ENCODE assay signal across 8 mouse cellular contexts in the genomic region with DNA sequence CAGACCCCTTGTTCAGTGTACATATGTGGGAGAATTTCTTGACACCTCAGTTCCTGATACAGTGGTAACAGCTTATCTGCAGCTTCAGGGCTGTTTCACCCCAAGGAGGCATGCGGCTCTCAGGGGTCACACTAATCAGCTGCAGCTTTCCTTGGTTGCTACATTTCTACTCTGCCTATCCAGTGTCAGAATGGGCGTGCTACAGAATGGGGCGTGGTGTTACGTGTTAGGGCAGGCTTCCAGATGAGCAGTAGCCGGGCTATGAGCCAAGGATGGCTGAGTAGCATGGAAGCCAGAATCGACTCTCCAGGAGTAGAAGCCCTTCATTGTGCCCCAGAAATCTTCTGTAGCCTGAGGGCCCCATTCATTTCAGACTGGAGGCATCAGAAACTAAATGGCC. TPM values are rescaled to one million over a fixed set of nuclear protein-coding genes. Genes with fewer than 3 reads are reported as not detected.
DNase-seq lines count a peak whose midpoint lies in the region; ATAC-seq and TF ChIP-seq lines count a peak whose summit lies in the region.

No protein-coding gene starts in this region.

- no peaks in the 10 kb centered on the region for H3K9me3 ChIP-seq in neural tube, embryonic 13.5 days
- H3K9me3 ChIP-seq in forebrain, postnatal 0 days (ENCODE audit: low read length): no peaks in the 10 kb centered on the region

- no peak overlapping the region for H3K9ac ChIP-seq in neural tube, embryonic 13.5 days
- no peak overlapping the region for H3K9ac ChIP-seq in forebrain, postnatal 0 days

- H3K4me2 ChIP-seq in neural tube, embryonic 13.5 days: no peak overlapping the region
- no peak overlapping the region for H3K4me2 ChIP-seq in forebrain, postnatal 0 days (ENCODE audit: low read depth)

- no peak overlapping the region for H3K27ac ChIP-seq in neural tube, embryonic 13.5 days (replicated peaks)
- H3K27ac ChIP-seq in forebrain, postnatal 0 days (ENCODE audit: low read depth, low read length): no peak overlapping the region

- no peaks in the 10 kb centered on the region for H3K27me3 ChIP-seq in neural tube, embryonic 13.5 days
- H3K27me3 ChIP-seq in forebrain, postnatal 0 days (ENCODE audit: insufficient read depth, low read length): no peaks in the 10 kb centered on the region

- peak; percentile 16 for DNase-seq in gastrocnemius, adult 18-20 months (ENCODE audit: low spot score)
- no peak for DNase-seq in gastrocnemius, adult 8-10 months (ENCODE audit: low spot score in 2 of 2)
- no peak for DNase-seq in neural tube, embryonic 10.5 days (ENCODE audit: extremely low spot score, low spot score)
- DNase-seq in forebrain, postnatal 0 days: peak; percentile 60
- peak; percentile 10 for DNase-seq in lung, postnatal 25 days (ENCODE audit: low spot score)
- DNase-seq in thymus, postnatal 25 days: no peak
- DNase-seq in testis, postnatal 10 days (ENCODE audit: low spot score): no peak

- ATAC-seq in neural tube, embryonic 13.5 days (ENCODE audit: low read depth): peak; percentile 61; the same call in 1 of the 2 replicates
- ATAC-seq in forebrain, postnatal 0 days: peak; percentile 55

- no peak for TF ChIP-seq CTCF in forebrain, postnatal 0 days (IDR thresholded peaks at IDR 0.05; ENCODE audit: low read depth)

- 57% methylated on average over 6 of the region's 6 CpGs for WGBS in neural tube, embryonic 13.5 days
- 35% methylated on average over 6 of the region's 6 CpGs for WGBS in forebrain, postnatal 0 days

- H3K36me3 ChIP-seq in neural tube, embryonic 13.5 days: no peaks in the 10 kb centered on the region
- no peaks in the 10 kb centered on the region for H3K36me3 ChIP-seq in forebrain, postnatal 0 days (ENCODE audit: insufficient read depth)

- peaks cover 5% of the 10 kb centered on the region; the same call in 1 of the 2 replicates for H3K4me1 ChIP-seq in neural tube, embryonic 13.5 days (replicated peaks)
- H3K4me1 ChIP-seq in forebrain, postnatal 0 days (ENCODE audit: insufficient read depth): no peaks in the 10 kb centered on the region

- no peak overlapping the region for H3K4me3 ChIP-seq in neural tube, embryonic 13.5 days
- no peak overlapping the region for H3K4me3 ChIP-seq in forebrain, postnatal 0 days (ENCODE audit: low read depth, low read length)

RNA-seq across cellular contexts. Expression of gene Mki67, which starts 32.8 kb away (rescaled TPM):
- total RNA-seq in gastrocnemius, adult 18-20 months (2021): under 1 TPM; 0.14 TPM
- total RNA-seq in gastrocnemius, adult 8-10 months (2022): under 1 TPM in 3 of 4 experiments, not detected in 1; 0.02 to 0.38 (median 0.10) TPM
- polyA plus RNA-seq in neural tube, embryonic 13.5 days (2015; fragmentation: Nextera tagmentation; extraction: Ambion mirVana): 5.9 and 8.8 TPM in 2 replicates
- 9.2 and 15.8 TPM in 2 replicates for total RNA-seq in forebrain, postnatal 0 days (2014; rRNA removed)
- polyA plus RNA-seq in forebrain, postnatal 0 days (2015; fragmentation: Nextera tagmentation; extraction: Ambion mirVana): 2.4 and 4.0 TPM in 2 replicates

Comparison
In these comparisons a context has a peak if more than half of its experiments do, and no peak if none do; other contexts are left out.
1. DNase-seq: peak in gastrocnemius, adult 18-20 months (single experiment), forebrain, postnatal 0 days (single experiment) and lung, postnatal 25 days (single experiment); none in gastrocnemius, adult 8-10 months (0 of 2), neural tube, embryonic 10.5 days (single experiment), thymus, postnatal 25 days (single experiment) and testis, postnatal 10 days (single experiment).